In genomic region chr5:150581180-150581579, GRCm38 (mm10) we compare ENCODE assay signal across 27 mouse cellular contexts. TPM values are rescaled to one million over a fixed set of nuclear protein-coding genes. Genes with fewer than 3 reads are reported as not detected.
DNase-seq lines count a peak whose midpoint lies in the region; ATAC-seq and TF ChIP-seq lines count a peak whose summit lies in the region.
"Had no signal": no experiment of that assay in that cellular context is flagged by ENCODE, and none has a peak within 500 bp of the region (broad histone marks: within the 10 kb centered on the region; RNA-seq: fewer than 3 reads in every experiment).

No protein-coding gene starts in this region.

- H3K4me2 ChIP-seq in hindbrain, embryonic 16.5 days (ENCODE audit: low read length) = no peak overlapping the region
- H3K4me2 ChIP-seq in midbrain, embryonic 14.5 days (ENCODE audit: low read length) = no peak overlapping the region
- no peak overlapping the region for H3K4me2 ChIP-seq in intestine, embryonic 15.5 days (replicated peaks)
- H3K4me2 ChIP-seq: embryonic facial prominence, embryonic 13.5 days; heart, embryonic 12.5 days; limb, embryonic 12.5 days; liver, embryonic 12.5 days had no signal

- no peak for TF ChIP-seq EP300 in MEL (IDR thresholded peaks at IDR 0.05; ENCODE audit: low read depth in 1 of 2, low read length in 2 of 2)

- ATAC-seq in hindbrain, embryonic 16.5 days = peak; percentile 42; the same call in 1 of the 2 replicates
- ATAC-seq in midbrain, embryonic 14.5 days (ENCODE audit: low FRiP score, low TSS enrichment) = no peak
- ATAC-seq in intestine, embryonic 15.5 days = no peak
- ATAC-seq: forebrain, embryonic 16.5 days; liver, embryonic 12.5 days had no signal

- no peaks in the 10 kb centered on the region for H3K79me2 ChIP-seq in MEL (ENCODE audit: control insufficient read depth, insufficient read depth, low read length, poor library complexity)

- no peak overlapping the region for H3K9ac ChIP-seq in hindbrain, embryonic 16.5 days (ENCODE audit: low read depth, low read length)
- H3K9ac ChIP-seq in midbrain, embryonic 14.5 days (replicated peaks; ENCODE audit: low read length) = no peak overlapping the region
- H3K9ac ChIP-seq in MEL (ENCODE audit: control insufficient read depth, low read depth, low read length, poor library complexity, severe bottlenecking) = no peak overlapping the region
- no peak overlapping the region for H3K9ac ChIP-seq in intestine, embryonic 15.5 days
- H3K9ac ChIP-seq: embryonic facial prominence, embryonic 13.5 days; heart, embryonic 12.5 days; limb, embryonic 12.5 days; liver, embryonic 12.5 days had no signal

- no peak for DNase-seq in hindbrain, embryonic 10.5 days (ENCODE audit: low spot score)
- DNase-seq in midbrain, embryonic 10.5 days (ENCODE audit: low spot score) = peak; percentile 22
- DNase-seq in midbrain, embryonic 14.5 days = no peak
- DNase-seq in MEL (ENCODE audit: low read depth, low spot score) = no peak
- DNase-seq in brain, embryonic 14.5 days (ENCODE audit: low read depth) = peak; percentile 11
- DNase-seq: adrenal gland, postnatal 10 days; B cell, adult 2 months; embryo, embryonic 11 days; gastrocnemius, adult 2 months; gastrocnemius, postnatal 36 days; heart, adult 2 months; kidney, adult 11 months; kidney, postnatal 14 days; layer of hippocampus, adult 9-11 months; lung, adult 2 months; lung, postnatal 10 days; right cerebral cortex, postnatal 14 days; thymus, postnatal 4 days had no signal

- WGBS in hindbrain, embryonic 16.5 days = 73% methylated on average over 6 of the region's 6 CpGs
- WGBS in hindbrain, embryonic 10.5 days = 73% methylated on average over 6 of the region's 6 CpGs
- WGBS in midbrain, embryonic 10.5 days = 57% methylated on average over 6 of the region's 6 CpGs
- WGBS in midbrain, embryonic 14.5 days = 56% methylated on average over 6 of the region's 6 CpGs
- WGBS in intestine, embryonic 15.5 days = 80% methylated on average over 6 of the region's 6 CpGs

- TF ChIP-seq RAD21 in MEL (IDR thresholded peaks at IDR 0.05; ENCODE audit: low read depth, low read length) = no peak

- H3K36me3 ChIP-seq in hindbrain, embryonic 16.5 days (ENCODE audit: control insufficient read depth, insufficient read depth, low read length) = no peaks in the 10 kb centered on the region; the same call in 1 of the 2 replicates
- H3K36me3 ChIP-seq in hindbrain, embryonic 10.5 days = no peaks in the 10 kb centered on the region
- no peaks in the 10 kb centered on the region for H3K36me3 ChIP-seq in midbrain, embryonic 10.5 days
- H3K36me3 ChIP-seq in midbrain, embryonic 14.5 days (ENCODE audit: control insufficient read depth, insufficient read depth, low read length) = no peaks in the 10 kb centered on the region
- H3K36me3 ChIP-seq in MEL (ENCODE audit: control insufficient read depth in 1 of 2, insufficient read depth in 2 of 2, low read length in 2 of 2) = peaks cover 0 to 29% of the 10 kb centered on the region in 2 experiments; a peak in 2 of 4 replicates
- no peaks in the 10 kb centered on the region for H3K36me3 ChIP-seq in intestine, embryonic 15.5 days
- H3K36me3 ChIP-seq: embryonic facial prominence, embryonic 13.5 days; forebrain, embryonic 10.5 days; heart, embryonic 12.5 days; limb, embryonic 12.5 days had no signal

- H3K9me3 ChIP-seq in hindbrain, embryonic 16.5 days (ENCODE audit: control insufficient read depth, low read length) = no peaks in the 10 kb centered on the region
- no peaks in the 10 kb centered on the region for H3K9me3 ChIP-seq in hindbrain, embryonic 10.5 days
- H3K9me3 ChIP-seq in midbrain, embryonic 10.5 days (replicated peaks) = no peaks in the 10 kb centered on the region
- H3K9me3 ChIP-seq in midbrain, embryonic 14.5 days (ENCODE audit: control insufficient read depth, low read length) = no peaks in the 10 kb centered on the region
- no peaks in the 10 kb centered on the region for H3K9me3 ChIP-seq in MEL (replicated peaks; ENCODE audit: insufficient read depth, low read length)
- H3K9me3 ChIP-seq in intestine, embryonic 15.5 days = no peaks in the 10 kb centered on the region
- H3K9me3 ChIP-seq: embryonic facial prominence, embryonic 13.5 days; forebrain, embryonic 10.5 days; heart, embryonic 12.5 days; limb, embryonic 12.5 days; liver, embryonic 12.5 days had no signal

- TF ChIP-seq POLR2A in MEL (IDR thresholded peaks at IDR 0.05; ENCODE audit: control insufficient read depth in 1 of 2, insufficient read depth in 1 of 2, low read depth in 1 of 2, low read length in 2 of 2, poor library complexity in 1 of 2) = no peak
- no peak for TF ChIP-seq POLR2A in brain, embryonic 14.5 days (IDR thresholded peaks at IDR 0.05; ENCODE audit: borderline replicate concordance, extremely low read depth, insufficient read depth, insufficient read length, poor library complexity, severe bottlenecking)

- H3K4me1 ChIP-seq in hindbrain, embryonic 16.5 days (ENCODE audit: control insufficient read depth, insufficient read depth, low read depth, low read length) = no peaks in the 10 kb centered on the region
- 0 out of 2 replicates have a peak, but pooled peaks cover 3% of the 10 kb centered on the region for H3K4me1 ChIP-seq in hindbrain, embryonic 10.5 days (replicated peaks)
- H3K4me1 ChIP-seq in midbrain, embryonic 10.5 days = peaks cover 7% of the 10 kb centered on the region; the same call in 1 of the 2 replicates
- no peaks in the 10 kb centered on the region for H3K4me1 ChIP-seq in midbrain, embryonic 14.5 days (ENCODE audit: control insufficient read depth, insufficient read depth, low read length)
- peaks cover 38 to 48% of the 10 kb centered on the region in 2 experiments for H3K4me1 ChIP-seq in MEL (ENCODE audit: control insufficient read depth in 1 of 2, insufficient read depth in 2 of 2, low read length in 2 of 2)
- no peaks in the 10 kb centered on the region for H3K4me1 ChIP-seq in intestine, embryonic 15.5 days (replicated peaks)
- H3K4me1 ChIP-seq: forebrain, embryonic 10.5 days; heart, embryonic 12.5 days had no signal

- H3K27me3 ChIP-seq in hindbrain, embryonic 16.5 days (replicated peaks; ENCODE audit: control insufficient read depth, insufficient read depth, low read length) = no peaks in the 10 kb centered on the region
- H3K27me3 ChIP-seq in hindbrain, embryonic 10.5 days (ENCODE audit: insufficient read depth, poor library complexity, severe bottlenecking) = no peaks in the 10 kb centered on the region
- H3K27me3 ChIP-seq in midbrain, embryonic 10.5 days (ENCODE audit: low read depth, poor library complexity, severe bottlenecking) = no peaks in the 10 kb centered on the region
- H3K27me3 ChIP-seq in midbrain, embryonic 14.5 days (ENCODE audit: control insufficient read depth, insufficient read depth, low read length) = no peaks in the 10 kb centered on the region
- H3K27me3 ChIP-seq in MEL (ENCODE audit: control insufficient read depth in 1 of 2, insufficient read depth in 2 of 2, low read length in 2 of 2) = no peaks in the 10 kb centered on the region
- no peaks in the 10 kb centered on the region for H3K27me3 ChIP-seq in intestine, embryonic 15.5 days (replicated peaks)
- H3K27me3 ChIP-seq: embryonic facial prominence, embryonic 13.5 days; heart, embryonic 12.5 days; limb, embryonic 12.5 days; liver, embryonic 12.5 days had no signal

- H3K4me3 ChIP-seq in hindbrain, embryonic 16.5 days (ENCODE audit: low read length) = no peak overlapping the region
- no peak overlapping the region for H3K4me3 ChIP-seq in hindbrain, embryonic 10.5 days
- no peak overlapping the region for H3K4me3 ChIP-seq in midbrain, embryonic 10.5 days
- H3K4me3 ChIP-seq in midbrain, embryonic 14.5 days (replicated peaks; ENCODE audit: low read depth, low read length) = no peak overlapping the region
- H3K4me3 ChIP-seq in MEL (ENCODE audit: control insufficient read depth in 1 of 2, insufficient read depth in 1 of 2, low read depth in 2 of 2, low read length in 2 of 2) = no peak overlapping the region
- no peak overlapping the region for H3K4me3 ChIP-seq in intestine, embryonic 15.5 days (replicated peaks)
- H3K4me3 ChIP-seq: embryonic facial prominence, embryonic 13.5 days; forebrain, embryonic 10.5 days; gastrocnemius, adult 2 months; heart, adult 2 months; heart, embryonic 12.5 days; limb, embryonic 12.5 days; liver, embryonic 12.5 days had no signal

- TF ChIP-seq CTCF in MEL (IDR thresholded peaks at IDR 0.05 in 2 of 3, conservative IDR thresholded peaks at IDR 0.05 in 1 of 3; ENCODE audit: control insufficient read depth in 1 of 3, insufficient read depth in 1 of 3, low read depth in 2 of 3, low read length in 3 of 3, poor library complexity in 1 of 3, severe bottlenecking in 1 of 3) = no peak
- no peak for TF ChIP-seq CTCF in brain, embryonic 14.5 days (IDR thresholded peaks at IDR 0.05; ENCODE audit: borderline replicate concordance, extremely low read depth, insufficient read depth, insufficient read length)

- no peak overlapping the region for H3K27ac ChIP-seq in hindbrain, embryonic 16.5 days (ENCODE audit: low read depth, low read length)
- no peak overlapping the region for H3K27ac ChIP-seq in hindbrain, embryonic 10.5 days
- H3K27ac ChIP-seq in midbrain, embryonic 10.5 days (replicated peaks) = no peak overlapping the region
- H3K27ac ChIP-seq in midbrain, embryonic 14.5 days (replicated peaks; ENCODE audit: low read depth, low read length) = no peak overlapping the region
- H3K27ac ChIP-seq in MEL (ENCODE audit: control insufficient read depth, low read depth, low read length) = no peak overlapping the region
- H3K27ac ChIP-seq in intestine, embryonic 15.5 days = no peak overlapping the region
- H3K27ac ChIP-seq: embryonic facial prominence, embryonic 13.5 days; forebrain, embryonic 10.5 days; gastrocnemius, adult 2 months; heart, adult 2 months; limb, embryonic 12.5 days; macrophage had no signal

RNA-seq across cellular contexts. Expression of gene N4bp2l1, which starts 15.8 kb away (rescaled TPM):
- 18.6 and 20.0 TPM in 2 replicates for polyA plus RNA-seq in hindbrain, embryonic 16.5 days (2015; fragmentation: Nextera tagmentation; extraction: Ambion mirVana)
- 2.6 and 3.2 TPM in 2 replicates for polyA plus RNA-seq in hindbrain, embryonic 10.5 days (2016; fragmentation: Nextera tagmentation; extraction: Ambion mirVana)
- 1.9 and 2.5 TPM in 2 replicates for polyA plus RNA-seq in midbrain, embryonic 10.5 days (2016; fragmentation: Nextera tagmentation; extraction: Ambion mirVana)
- polyA plus RNA-seq in midbrain, embryonic 14.5 days (2014; fragmentation: Nextera tagmentation; extraction: Ambion mirVana) = 12.9 and 17.2 TPM in 2 replicates
- 2.6 and 2.9 TPM in 2 replicates for total RNA-seq in MEL (2012; rRNA removed)
- 10 to 100 TPM in 1 of 2 experiments, not detected in 1; 15.0 TPM for polyA plus RNA-seq in MEL (2012; ENCODE audit: insufficient read depth in 1 of 2, insufficient read length in 2 of 2, low read depth in 1 of 2, low replicate concordance in 2 of 2, missing spikeins in 1 of 2)
- polyA plus RNA-seq in brain, embryonic 14.5 days (2012; rRNA removed) = 13.1 and 15.9 TPM in 2 replicates
- polyA plus RNA-seq in intestine, embryonic 15.5 days (2015; fragmentation: Nextera tagmentation; extraction: Ambion mirVana) = 4.6 and 4.9 TPM in 2 replicates

RNA-seq across cellular contexts. Expression of gene Brca2, which starts 58.8 kb away (rescaled TPM):
- polyA plus RNA-seq in hindbrain, embryonic 16.5 days (2015; fragmentation: Nextera tagmentation; extraction: Ambion mirVana) = 9.6 and 11.4 TPM in 2 replicates
- 21.1 and 38.8 TPM in 2 replicates for polyA plus RNA-seq in hindbrain, embryonic 10.5 days (2016; fragmentation: Nextera tagmentation; extraction: Ambion mirVana)
- polyA plus RNA-seq in midbrain, embryonic 10.5 days (2016; fragmentation: Nextera tagmentation; extraction: Ambion mirVana) = 34.9 and 36.1 TPM in 2 replicates
- polyA plus RNA-seq in midbrain, embryonic 14.5 days (2014; fragmentation: Nextera tagmentation; extraction: Ambion mirVana) = 11.2 and 12.1 TPM in 2 replicates
- total RNA-seq in MEL (2012; rRNA removed) = 29.8 and 31.2 TPM in 2 replicates
- 100 to 1,000 TPM in 1 of 2 experiments, 10 to 100 TPM in 1; 53.4 to 239 TPM for polyA plus RNA-seq in MEL (2012; ENCODE audit: insufficient read depth in 1 of 2, insufficient read length in 2 of 2, low read depth in 1 of 2, low replicate concordance in 2 of 2, missing spikeins in 1 of 2)
- 13.6 and 14.9 TPM in 2 replicates for polyA plus RNA-seq in brain, embryonic 14.5 days (2012; rRNA removed)
- 16.2 and 20.0 TPM in 2 replicates for polyA plus RNA-seq in intestine, embryonic 15.5 days (2015; fragmentation: Nextera tagmentation; extraction: Ambion mirVana)

Comparison
In these comparisons a context has a peak if more than half of its experiments do, and no peak if none do; other contexts are left out.
1. DNase-seq: peak in midbrain, embryonic 10.5 days (single experiment) and brain, embryonic 14.5 days (single experiment); none in hindbrain, embryonic 10.5 days (single experiment), midbrain, embryonic 14.5 days (single experiment) and MEL (single experiment).